Comparison of ENCODE assay signal across 20 mouse cellular contexts in the genomic region with DNA sequence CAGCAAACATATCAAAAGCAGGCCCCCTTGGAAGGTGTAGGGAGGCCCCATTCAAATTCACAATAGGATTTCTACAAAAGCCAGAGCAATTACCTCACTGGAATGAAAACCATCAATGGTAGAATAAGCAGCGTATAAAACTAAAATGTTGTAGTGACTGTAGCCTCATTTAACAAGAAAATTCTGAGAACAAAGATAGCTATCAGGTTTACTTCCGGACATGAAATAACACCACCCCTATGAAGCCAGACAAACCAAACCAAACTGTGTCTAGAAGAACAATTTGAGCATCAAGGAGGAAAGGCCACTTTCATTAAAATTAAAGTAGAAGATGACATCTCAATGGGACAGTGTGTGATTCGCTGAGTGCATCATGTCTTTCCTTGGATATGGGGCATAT.
DNase-seq lines count a peak whose midpoint lies in the region; ATAC-seq and TF ChIP-seq lines count a peak whose summit lies in the region.
"Had no signal": no experiment of that assay in that cellular context is flagged by ENCODE, and none has a peak within 500 bp of the region (broad histone marks: within the 10 kb centered on the region; RNA-seq: fewer than 3 reads in every experiment).

No protein-coding gene starts in this region.

- in situ Hi-C loops in CH12.LX (cut with MboI; ENCODE audit: low pct_ligation_motif_present, low pct_unique_long_range_greater_than_20kb, low sequenced_read_pairs): no loop called here

- H3K4me3 ChIP-seq in CH12.LX (replicated peaks in 1 of 3; ENCODE audit: low read depth in 2 of 3, low read length in 2 of 3, poor library complexity in 1 of 3): no peak overlapping the region
- H3K4me3 ChIP-seq: embryonic facial prominence, embryonic 12.5 days; embryonic facial prominence, embryonic 15.5 days; forebrain, embryonic 15.5 days; hindbrain, embryonic 12.5 days; hindbrain, embryonic 15.5 days had no signal

- H3K79me2 ChIP-seq in CH12.LX (replicated peaks; ENCODE audit: control insufficient read depth, extremely low read depth, insufficient read depth, poor library complexity, severe bottlenecking): no peaks in the 10 kb centered on the region

- no peak overlapping the region for H3K4me2 ChIP-seq in CH12.LX (ENCODE audit: insufficient read depth, low read depth, poor library complexity, severe bottlenecking)
- H3K4me2 ChIP-seq: embryonic facial prominence, embryonic 12.5 days; embryonic facial prominence, embryonic 15.5 days; forebrain, embryonic 15.5 days; heart, embryonic 11.5 days; hindbrain, embryonic 12.5 days; hindbrain, embryonic 15.5 days had no signal

- H3K27me3 ChIP-seq in CH12.LX (replicated peaks): no peaks in the 10 kb centered on the region
- H3K27me3 ChIP-seq: embryonic facial prominence, embryonic 12.5 days; forebrain, embryonic 15.5 days had no signal

- peak; percentile 50 for DNase-seq in CD4-positive, CD25-positive, alpha-beta regulatory T cell, adult 2 months (ENCODE audit: low read depth, low spot score)
- no peak for DNase-seq in CH12.LX (ENCODE audit: extremely low read depth)
- no peak for DNase-seq in cerebellum, adult 18-20 months
- DNase-seq in right cerebral cortex, adult 2 months (ENCODE audit: low spot score in 2 of 2): no peak
- no peak for DNase-seq in gastrocnemius, adult 8-10 months (ENCODE audit: low spot score in 2 of 2)
- DNase-seq: adrenal gland, postnatal 10 days; adrenal gland, postnatal 36 days; cerebellum, adult 2 months; cerebellum, adult 9-11 months; cerebellum, postnatal 25 days; gastrocnemius, postnatal 14 days; heart, adult 11 months had no signal

- dilution Hi-C loops in CH12.LX (cut with MboI; ENCODE audit: extremely low pct_ligation_motif_present, extremely low pct_unique_long_range_greater_than_20kb, low sequenced_read_pairs): no loop called here

- TF ChIP-seq POLR2A in CH12.LX (IDR thresholded peaks at IDR 0.05; ENCODE audit: low read depth, low read length): no peak

- no peaks in the 10 kb centered on the region for H3K9me3 ChIP-seq in CH12.LX (replicated peaks; ENCODE audit: low read length)
- H3K9me3 ChIP-seq: embryonic facial prominence, embryonic 12.5 days; embryonic facial prominence, embryonic 15.5 days; forebrain, embryonic 15.5 days; hindbrain, embryonic 12.5 days; hindbrain, embryonic 15.5 days had no signal

- peaks cover 6 to 33% of the 10 kb centered on the region in 2 experiments; a peak in 2 of 4 replicates for H3K4me1 ChIP-seq in CH12.LX (ENCODE audit: control insufficient read depth in 1 of 2, insufficient read depth in 2 of 2)
- H3K4me1 ChIP-seq: embryonic facial prominence, embryonic 12.5 days; embryonic facial prominence, embryonic 15.5 days; forebrain, embryonic 15.5 days; hindbrain, embryonic 12.5 days; hindbrain, embryonic 15.5 days had no signal

- TF ChIP-seq EP300 in CH12.LX (IDR thresholded peaks at IDR 0.05; ENCODE audit: low read length): no peak

- H3K9ac ChIP-seq in CH12.LX (ENCODE audit: insufficient read depth, low read depth): peak overlapping the region; percentile 48; the same call in 1 of the 2 replicates
- H3K9ac ChIP-seq: embryonic facial prominence, embryonic 12.5 days; embryonic facial prominence, embryonic 15.5 days; forebrain, embryonic 15.5 days; hindbrain, embryonic 12.5 days; hindbrain, embryonic 15.5 days had no signal

- no peak for TF ChIP-seq RAD21 in CH12.LX (IDR thresholded peaks at IDR 0.05; ENCODE audit: low read depth, low read length)

- H3K27ac ChIP-seq in CH12.LX (ENCODE audit: insufficient read depth, low read depth): peak overlapping the region; percentile 97; the same call in 1 of the 2 replicates
- H3K27ac ChIP-seq: embryonic facial prominence, embryonic 12.5 days; embryonic facial prominence, embryonic 15.5 days; forebrain, embryonic 15.5 days; hindbrain, embryonic 12.5 days; hindbrain, embryonic 15.5 days had no signal

- no peaks in the 10 kb centered on the region for H3K36me3 ChIP-seq in CH12.LX (replicated peaks in 1 of 2; ENCODE audit: control insufficient read depth in 1 of 2, insufficient read depth in 1 of 2, low read length in 1 of 2)
- H3K36me3 ChIP-seq: embryonic facial prominence, embryonic 12.5 days; embryonic facial prominence, embryonic 15.5 days; forebrain, embryonic 15.5 days; hindbrain, embryonic 12.5 days; hindbrain, embryonic 15.5 days had no signal

- peak; percentile 53 for ATAC-seq in inflammation-experienced regulatory T-cells, adult 6 months
- ATAC-seq: forebrain, embryonic 15.5 days; intestine, postnatal 0 days had no signal

- no peak for TF ChIP-seq CTCF in CH12.LX (conservative IDR thresholded peaks at IDR 0.05 in 1 of 2, IDR thresholded peaks at IDR 0.05 in 1 of 2; ENCODE audit: low read depth in 2 of 2, low read length in 2 of 2)

TF ChIP-seq in CH12.LX, 34 proteins besides CTCF, POLR2A, EP300 and RAD21:
- no peak for TF ChIP-seq ZNF384 (IDR thresholded peaks at IDR 0.05; ENCODE audit: low read depth, low read length)
- no peak for TF ChIP-seq MAZ (IDR thresholded peaks at IDR 0.05; ENCODE audit: low read depth, low read length)
- no peak for TF ChIP-seq HCFC1 (IDR thresholded peaks at IDR 0.05; ENCODE audit: low read depth, low read length)
- no peak for TF ChIP-seq ZKSCAN1 (IDR thresholded peaks at IDR 0.05; ENCODE audit: borderline replicate concordance, low read depth, low read length)
- TF ChIP-seq E2F4 (IDR thresholded peaks at IDR 0.05; ENCODE audit: insufficient replicate concordance, low read depth, low read length): no peak
